Mouse (Mus musculus): ENCODE data around the gene Gtpbp3.

The Gtpbp3 gene

GRCm38 (mm10) chr8:71470146-71470912 lies 17.6 kb upstream of the Gtpbp3 start:
- DNase-seq (ENCODE audit: low spot score in 2 of 2), result no peak

DNA sequence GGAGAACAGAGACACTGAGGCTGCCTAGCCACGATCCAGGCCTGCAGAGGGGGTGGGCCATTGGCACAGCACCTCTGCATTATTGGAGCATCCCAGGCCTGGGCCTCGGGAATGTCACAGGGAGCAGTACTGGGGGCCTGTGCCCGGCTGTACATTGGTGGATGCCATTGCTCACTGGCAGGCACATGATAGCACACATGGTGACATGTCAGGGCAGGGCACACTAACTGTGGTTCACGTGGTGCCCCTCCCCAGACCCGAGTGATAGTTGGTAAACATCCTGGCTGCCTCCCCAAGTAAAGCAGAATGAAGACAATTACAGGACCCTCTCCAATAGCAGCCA lies 17.0 kb upstream of the Gtpbp3 start:
- no peak for DNase-seq (ENCODE audit: low spot score in 2 of 2)

DNA sequence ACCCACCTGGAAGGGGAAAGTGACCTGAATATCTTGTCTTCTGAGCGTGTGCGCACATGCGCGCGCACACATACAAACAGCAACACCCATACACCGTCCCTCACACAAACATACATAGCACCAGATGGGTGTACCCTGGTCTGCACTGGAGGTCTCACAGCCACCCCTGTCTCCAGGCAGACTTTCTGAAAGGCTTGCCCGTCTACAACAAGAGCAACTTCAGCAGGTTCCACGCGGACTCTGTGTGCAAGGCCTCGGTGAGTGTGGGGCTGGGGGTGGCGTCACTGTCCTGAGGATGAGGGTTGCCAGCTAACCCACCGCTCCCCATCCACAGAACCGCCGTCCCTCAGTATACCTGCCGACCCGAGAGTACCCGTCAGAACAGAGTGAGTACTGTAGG lies 16.0 kb upstream of the Gtpbp3 start:
- DNase-seq (ENCODE audit: low spot score in 2 of 2), result no peak

GRCm38 (mm10) chr8:71472601-71473386 lies 15.1 kb upstream of the Gtpbp3 start:
- no peak for DNase-seq (ENCODE audit: low spot score in 2 of 2)

DNA sequence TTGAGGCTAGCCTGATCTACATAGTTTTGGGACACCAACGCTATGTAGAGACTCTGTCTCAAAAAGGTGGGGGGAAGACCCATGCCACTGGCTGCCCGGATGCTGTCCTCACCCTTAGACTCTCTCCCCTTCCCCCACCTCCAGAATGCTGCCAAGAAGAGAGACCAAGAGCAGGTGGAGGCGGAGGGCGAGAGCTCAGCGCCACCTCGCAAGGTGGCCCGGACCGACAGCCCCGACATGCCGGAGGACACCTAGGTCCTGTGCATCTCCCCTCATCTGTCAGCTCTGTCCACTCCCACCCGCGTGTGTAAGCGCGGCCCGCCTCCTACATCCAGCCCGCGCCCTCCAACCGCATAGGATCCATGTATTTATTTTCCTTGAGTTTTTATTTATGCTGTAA lies 13.6 kb upstream of the Gtpbp3 start:
- no peak for DNase-seq (ENCODE audit: low spot score in 2 of 2)

GRCm38 (mm10) chr8:71474785-71475701 lies 12.9 kb upstream of the Gtpbp3 start:
- DNase-seq (ENCODE audit: low spot score in 2 of 2), result no peak

DNA sequence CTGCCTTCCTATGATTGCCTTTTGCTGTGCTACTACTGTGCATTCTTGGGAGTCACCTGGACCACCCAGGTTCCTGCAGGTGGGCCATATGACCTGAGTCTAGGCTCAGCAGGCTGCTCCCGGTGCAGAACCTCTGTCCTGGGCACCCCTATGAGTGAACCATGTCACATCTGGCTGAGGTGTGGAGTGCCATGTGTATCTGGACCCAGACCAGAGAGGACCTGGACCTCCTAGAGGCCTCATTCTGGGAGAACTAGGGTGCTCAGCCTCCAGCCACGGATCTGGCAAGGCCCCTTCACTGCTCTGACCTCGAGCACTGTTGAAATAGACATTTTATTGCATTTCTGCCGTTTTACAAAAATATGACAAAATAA lies 12.2 kb upstream of the Gtpbp3 start:
- no peak for DNase-seq (ENCODE audit: low spot score in 2 of 2)

- DNase-seq (ENCODE audit: low spot score in 2 of 2), result peak; percentile 72 to 73
Observed at GRCm38 (mm10) chr8:71476099-71476940, 11.6 kb upstream of the Gtpbp3 start.

GRCm38 (mm10) chr8:71477196-71477845 lies 10.6 kb upstream of the Gtpbp3 start:
- no peak for DNase-seq (ENCODE audit: low spot score in 2 of 2)

GRCm38 (mm10) chr8:71478943-71479342 lies 9.0 kb upstream of the Gtpbp3 start:
- no peak for DNase-seq (ENCODE audit: low spot score in 2 of 2)

DNA sequence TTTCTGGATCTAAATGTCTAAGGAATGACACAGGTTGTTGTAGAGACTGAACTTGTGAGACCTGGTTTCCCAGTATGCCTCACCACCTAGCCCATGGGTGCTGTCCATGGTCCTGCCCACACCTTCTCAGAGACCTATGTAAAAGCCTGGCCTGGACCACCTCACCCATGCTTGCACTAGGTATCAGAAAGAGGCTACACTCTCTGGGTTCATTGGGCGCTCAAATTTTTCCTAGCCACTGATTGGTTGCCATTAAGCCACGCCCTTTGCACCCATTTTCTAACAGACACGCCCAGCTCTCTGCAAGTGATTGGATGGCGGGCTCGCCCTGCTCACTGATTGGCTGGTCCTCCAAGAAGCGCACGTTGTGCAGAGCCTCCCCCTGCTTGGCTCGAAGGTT lies 4.0 kb upstream of the Gtpbp3 start:
- DNase-seq (ENCODE audit: low spot score in 2 of 2), result no peak

- no peak for DNase-seq (ENCODE audit: low spot score in 2 of 2)
Observed at GRCm38 (mm10) chr8:71484736-71485135, 3.2 kb upstream of the Gtpbp3 start.

GRCm38 (mm10) chr8:71485142-71486135 lies 2.5 kb upstream of the Gtpbp3 start, which contains the start of gene Ano8:
Gene Ano8, minus strand, starts transcription at chr8:71485963.
- DNase-seq (ENCODE audit: low spot score in 2 of 2), result peak; percentile 86 to 87

- no peak for DNase-seq (ENCODE audit: low spot score in 2 of 2)
Observed at GRCm38 (mm10) chr8:71486136-71486529, 1.8 kb upstream of the Gtpbp3 start.

DNA sequence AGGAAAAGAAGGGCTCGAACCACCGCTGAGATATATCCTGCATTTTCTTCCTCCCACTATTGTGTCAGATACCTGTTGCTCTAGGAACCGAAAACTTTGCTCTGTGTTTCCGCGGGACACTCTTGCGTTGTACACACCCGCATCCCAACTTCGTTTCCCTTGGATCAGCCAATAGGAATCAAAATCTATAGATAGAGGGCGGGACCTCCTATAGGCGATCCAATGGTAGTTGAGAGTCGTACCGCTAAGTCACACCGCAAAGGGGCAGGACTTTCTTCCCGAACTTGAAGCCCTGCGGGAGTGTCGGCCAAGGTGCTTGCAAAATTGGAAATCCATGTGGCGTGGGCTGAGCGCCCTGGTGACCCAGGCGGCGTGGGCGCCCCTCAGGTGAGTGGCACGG lies 551 bp downstream of the Gtpbp3 start:
- DNase-seq (ENCODE audit: low spot score in 2 of 2), result peak; percentile 85 to 92

- peak; percentile 75 to 76 for DNase-seq (ENCODE audit: low spot score in 2 of 2)
Observed at GRCm38 (mm10) chr8:71495039-71495438, 7.1 kb downstream of the Gtpbp3 start.

GRCm38 (mm10) chr8:71495811-71496210 lies 7.9 kb downstream of the Gtpbp3 start:
- DNase-seq (ENCODE audit: low spot score in 2 of 2), result no peak

GRCm38 (mm10) chr8:71496481-71496880 lies 8.6 kb downstream of the Gtpbp3 start:
- peak in 1 of 2 experiments; percentile 53 for DNase-seq (ENCODE audit: low spot score in 2 of 2)

- DNase-seq (ENCODE audit: low spot score in 2 of 2), result no peak
Observed at GRCm38 (mm10) chr8:71497077-71497645, 9.3 kb downstream of the Gtpbp3 start.
